Mouse (Mus musculus): ENCODE results near the gene Ptpn22. TPM values are rescaled to one million over a fixed set of nuclear protein-coding genes. Genes with fewer than 3 reads are reported as not detected.

Gene Ptpn22
- polyA plus RNA-seq, 1 experiment, result 1.6 TPM

DNA sequence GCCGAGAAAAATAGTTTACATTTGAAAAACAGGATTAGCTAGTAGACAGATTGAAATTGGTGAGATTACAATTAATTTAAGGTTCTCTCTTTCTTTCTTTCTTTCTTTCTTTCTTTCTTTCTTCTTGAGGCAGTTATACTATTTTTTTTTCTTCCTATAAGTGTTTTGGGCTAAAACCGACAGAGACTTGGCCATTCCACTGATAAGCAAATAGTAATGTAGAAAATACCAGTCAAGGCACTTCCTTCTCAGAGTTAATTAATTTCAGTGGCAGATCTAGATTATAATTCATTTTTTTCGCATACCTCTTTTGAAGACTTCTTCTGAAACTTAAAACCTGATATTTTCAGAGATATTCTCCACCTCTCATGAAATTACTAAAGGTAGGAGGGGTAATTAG is 65.7 kb downstream of the Ptpn22 start:
- DNase-seq (ENCODE audit: low spot score), result no peak

DNA sequence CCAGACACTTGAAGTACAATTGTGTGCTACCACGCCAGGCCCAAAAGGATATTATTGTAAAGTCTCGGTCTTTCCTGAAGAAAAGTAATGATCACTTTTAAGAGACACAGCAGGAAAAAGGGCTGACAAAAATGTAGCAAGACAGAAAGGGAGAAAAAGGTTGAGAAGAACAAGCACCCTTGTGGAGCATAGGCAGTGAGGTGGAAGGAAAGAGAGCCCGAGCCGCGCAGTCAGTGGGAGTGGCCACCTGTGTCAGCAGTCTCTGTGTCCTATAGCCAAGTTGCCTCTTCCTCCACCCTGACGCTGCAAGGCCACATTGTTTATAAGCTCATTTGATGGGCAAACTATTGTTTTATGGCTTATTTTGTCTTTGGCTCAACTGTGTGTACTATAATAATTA is 67.9 kb downstream of the Ptpn22 start:
- no peak for DNase-seq (ENCODE audit: low spot score)

DNA sequence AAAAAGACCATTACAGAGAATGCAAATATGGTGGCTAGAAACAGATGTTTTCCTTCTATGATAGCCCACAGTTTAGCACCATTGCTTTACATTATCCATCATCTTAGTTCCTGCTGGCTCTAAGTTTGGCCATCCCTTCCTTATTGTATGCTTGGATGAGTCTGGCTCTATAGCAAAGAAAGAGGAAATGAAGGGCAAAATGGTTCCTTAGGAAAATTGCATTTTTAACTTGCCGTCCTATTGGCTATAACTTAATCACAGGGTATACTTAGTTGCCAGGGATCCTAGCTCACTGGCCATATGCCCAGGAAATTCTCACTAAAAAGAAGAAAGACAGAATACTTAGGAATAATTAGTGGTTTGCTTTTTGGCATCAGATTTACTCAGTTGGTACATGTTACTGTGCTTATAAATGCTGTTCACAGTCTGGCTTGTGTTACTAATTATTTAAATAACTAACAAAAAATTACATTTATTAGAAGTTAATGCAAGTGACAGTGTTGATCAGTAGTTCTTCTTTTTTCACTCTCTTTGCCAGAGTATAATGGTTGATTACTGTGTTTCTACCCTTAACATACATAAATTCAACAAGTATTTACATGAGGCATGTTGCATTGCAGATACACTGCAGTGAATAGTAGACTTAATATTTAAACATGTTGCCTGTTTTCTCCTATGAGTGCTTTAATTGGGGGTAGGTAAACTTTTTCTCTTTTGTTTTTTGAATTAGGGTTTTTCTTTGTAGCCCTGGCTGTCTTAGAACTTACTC is 85.4 kb downstream of the Ptpn22 start:
- no peak for DNase-seq (ENCODE audit: low spot score)

DNA sequence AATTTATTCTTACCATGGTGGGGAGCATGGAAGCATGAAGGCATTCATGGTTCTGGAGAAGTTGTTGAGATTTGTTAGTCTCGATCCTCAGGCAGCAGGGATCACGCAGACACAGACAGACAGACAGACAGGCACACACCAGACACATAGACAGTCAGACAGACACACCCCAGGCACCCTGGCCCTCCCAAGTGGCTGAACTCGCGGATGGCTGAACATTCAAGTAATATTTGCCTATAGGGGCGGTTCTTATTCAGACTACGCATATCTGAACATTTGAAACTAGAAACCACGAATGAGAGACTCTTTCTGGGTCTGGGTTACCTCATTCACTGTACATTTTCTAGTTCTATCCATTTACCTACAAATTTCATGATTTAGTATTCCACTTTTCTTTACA is 89.1 kb downstream of the Ptpn22 start:
- no peak for DNase-seq (ENCODE audit: low spot score)

DNA sequence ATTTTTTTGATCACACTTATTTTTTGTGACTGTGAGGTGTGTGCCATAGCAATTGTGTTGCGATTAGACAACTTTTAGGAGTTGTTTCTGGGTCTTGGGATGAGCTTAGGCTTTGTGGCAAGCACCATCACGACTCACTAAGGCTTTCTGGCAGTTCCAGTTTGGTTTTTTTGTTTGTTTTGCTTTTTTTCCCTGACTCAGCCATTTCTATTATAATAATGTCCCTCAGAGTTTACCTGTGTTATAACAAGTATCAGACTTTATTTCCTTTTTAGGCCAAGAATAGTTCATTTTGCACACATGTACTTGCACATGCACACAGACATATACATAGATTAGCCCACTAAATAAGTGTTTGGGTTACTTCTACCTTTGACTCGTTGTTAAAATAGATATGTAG is 101.0 kb downstream of the Ptpn22 start:
- no peak for DNase-seq (ENCODE audit: low spot score)

Other genes with a start within 250 kb of the Ptpn22 start
- gene Atg4a-ps, start 213.7 kb upstream of the Ptpn22 start, polyA plus RNA-seq (2012; rRNA removed), result 0.28 and 0.41 TPM in 2 replicates
- gene Olfml3, start 121.8 kb upstream of the Ptpn22 start, polyA plus RNA-seq (2012; rRNA removed), result 23.7 and 36.4 TPM in 2 replicates
- gene Gm10964, start 120.4 kb upstream of the Ptpn22 start, polyA plus RNA-seq (2012; rRNA removed), result not detected in 2 replicates
- 31.6 and 44.1 TPM in 2 replicates for gene Hipk1, start 68.2 kb upstream of the Ptpn22 start, polyA plus RNA-seq (2012; rRNA removed)
- gene Dclre1b, start 50.4 kb upstream of the Ptpn22 start, polyA plus RNA-seq (2012; rRNA removed), result 7.5 and 8.1 TPM in 2 replicates
- gene Ap4b1, start 50.3 kb upstream of the Ptpn22 start, polyA plus RNA-seq (2012; rRNA removed), result 20.5 and 22.3 TPM in 2 replicates
- gene Gm43064, start 50.2 kb upstream of the Ptpn22 start, polyA plus RNA-seq (2012; rRNA removed), result 0.06 and 0.34 TPM in 2 replicates
- 0.18 and 0.19 TPM in 2 replicates for gene Bcl2l15, start 27.2 kb upstream of the Ptpn22 start, polyA plus RNA-seq (2012; rRNA removed)
- gene Rsbn1, start 54.3 kb downstream of the Ptpn22 start, polyA plus RNA-seq (2012; rRNA removed), result 6.6 and 7.9 TPM in 2 replicates
- 12.0 and 13.6 TPM in 2 replicates for gene Phtf1, start 108.3 kb downstream of the Ptpn22 start, polyA plus RNA-seq (2012; rRNA removed)

Data from urinary bladder, adult 2 months (tissue).